Mouse (Mus musculus) adrenal gland, adult 2 months (tissue): ENCODE results near the gene Ccnd2. TPM values are rescaled to one million over a fixed set of nuclear protein-coding genes. Genes with fewer than 3 reads are reported as not detected.

Experiments used
- DNase-seq: peaks from one replicate; pipeline ENCODE4 v3.0.0; 2021
- long read RNA-seq: library from polyadenylated mRNA; stranded (forward); transcript quantifications from one replicate; pipeline ENCODE4 v2.0.0, GENCODE M21; 2021
- polyA plus RNA-seq: library from polyadenylated mRNA; depleted of rRNA; stranded (reverse); fragments of >200 nt; gene quantifications from 2 replicates; pipeline ENCODE4 v1.2.3, GENCODE M21; 2012; rRNA removed
- total RNA-seq, 2 experiments: library from RNA; stranded (reverse); gene quantifications; 2 replicates each; pipeline ENCODE4 v1.2.3; 2021

Gene Ccnd2
- total RNA-seq (100 to 1,000 TPM; 481 to 519 TPM), polyA plus RNA-seq (76.2 and 127 TPM in 2 replicates)
- long read RNA-seq, full-length matches to known transcripts, result 101 of 140 reads
- long read RNA-seq, partial matches to known transcripts, result 2 of 140 reads
- long read RNA-seq, other reads (novel, unspliced or antisense), result 37 of 140 reads

- peak; percentile 91 for DNase-seq
Measured at GRCm38 (mm10) chr6:127152106-127152951, at the start of gene Ccnd2. TSS of gene Ccnd2 (minus strand) at chr6:127152193.

- DNase-seq, result no peak
Measured at GRCm38 (mm10) chr6:127196985-127197384, 45.0 kb upstream of the Ccnd2 start.

- no peak for DNase-seq
Measured at GRCm38 (mm10) chr6:127181296-127181695, 29.3 kb upstream of the Ccnd2 start.

GRCm38 (mm10) chr6:127179056-127179759 lies 27.2 kb upstream of the Ccnd2 start:
- DNase-seq, result no peak

- DNase-seq, result no peak
Measured at GRCm38 (mm10) chr6:127177962-127178361, 26.0 kb upstream of the Ccnd2 start.

- DNase-seq, result no peak
Measured at GRCm38 (mm10) chr6:127177441-127177840, 25.4 kb upstream of the Ccnd2 start.

- DNase-seq, result no peak
Measured at GRCm38 (mm10) chr6:127172461-127172860, 20.5 kb upstream of the Ccnd2 start.

- DNase-seq, result no peak
Measured at GRCm38 (mm10) chr6:127170734-127171133, 18.7 kb upstream of the Ccnd2 start.

- DNase-seq, result no peak
Measured at GRCm38 (mm10) chr6:127165663-127166062, 13.7 kb upstream of the Ccnd2 start.

GRCm38 (mm10) chr6:127162842-127163241 lies 10.8 kb upstream of the Ccnd2 start:
- peak; percentile 85 for DNase-seq

GRCm38 (mm10) chr6:127157321-127157720 lies 5.3 kb upstream of the Ccnd2 start:
- no peak for DNase-seq

- DNase-seq, result peak; percentile 69
Measured at GRCm38 (mm10) chr6:127155468-127155867, 3.5 kb upstream of the Ccnd2 start.

- peak; percentile 90 for DNase-seq
Measured at GRCm38 (mm10) chr6:127154708-127155268, 2.8 kb upstream of the Ccnd2 start.

- DNase-seq, result peak; percentile 43
Measured at GRCm38 (mm10) chr6:127153972-127154707, 2.1 kb upstream of the Ccnd2 start.

GRCm38 (mm10) chr6:127153296-127153800 lies 1.4 kb upstream of the Ccnd2 start:
- peak; percentile 87 for DNase-seq

GRCm38 (mm10) chr6:127151565-127152105 lies 358 bp downstream of the Ccnd2 start:
- DNase-seq, result peak; percentile 80

GRCm38 (mm10) chr6:127150663-127151564 lies 1.1 kb downstream of the Ccnd2 start:
- DNase-seq, result peak; percentile 93

GRCm38 (mm10) chr6:127149944-127150662 lies 1.9 kb downstream of the Ccnd2 start:
- peak; percentile 76 for DNase-seq

- peak; percentile 79 for DNase-seq
Measured at GRCm38 (mm10) chr6:127149303-127149943, 2.6 kb downstream of the Ccnd2 start.
